Mouse (Mus musculus) thymus, adult 2 months (tissue): ENCODE results near the gene Chrnb1.

Source experiments
- CTCF ChIP-seq: fragments of 200-500 bp; IDR thresholded peaks from 2 replicates; pipeline ENCODE4 v1.5.1; 2012; ENCODE audit warnings: mild to moderate bottlenecking, control low read depth, low read length, moderate library complexity, borderline replicate concordance; ENCODE audit not compliant: control insufficient read depth, poor library complexity, insufficient read depth; ENCODE audit errors: extremely low read depth
- POLR2A ChIP-seq: fragments of 200-500 bp; IDR thresholded peaks from 2 replicates; pipeline ENCODE4 v1.6.1; 2012; ENCODE audit warnings: mild to moderate bottlenecking, low read length, control low read depth, moderate library complexity; ENCODE audit not compliant: control insufficient read depth, poor library complexity, insufficient read depth; ENCODE audit errors: extremely low read depth

DNA sequence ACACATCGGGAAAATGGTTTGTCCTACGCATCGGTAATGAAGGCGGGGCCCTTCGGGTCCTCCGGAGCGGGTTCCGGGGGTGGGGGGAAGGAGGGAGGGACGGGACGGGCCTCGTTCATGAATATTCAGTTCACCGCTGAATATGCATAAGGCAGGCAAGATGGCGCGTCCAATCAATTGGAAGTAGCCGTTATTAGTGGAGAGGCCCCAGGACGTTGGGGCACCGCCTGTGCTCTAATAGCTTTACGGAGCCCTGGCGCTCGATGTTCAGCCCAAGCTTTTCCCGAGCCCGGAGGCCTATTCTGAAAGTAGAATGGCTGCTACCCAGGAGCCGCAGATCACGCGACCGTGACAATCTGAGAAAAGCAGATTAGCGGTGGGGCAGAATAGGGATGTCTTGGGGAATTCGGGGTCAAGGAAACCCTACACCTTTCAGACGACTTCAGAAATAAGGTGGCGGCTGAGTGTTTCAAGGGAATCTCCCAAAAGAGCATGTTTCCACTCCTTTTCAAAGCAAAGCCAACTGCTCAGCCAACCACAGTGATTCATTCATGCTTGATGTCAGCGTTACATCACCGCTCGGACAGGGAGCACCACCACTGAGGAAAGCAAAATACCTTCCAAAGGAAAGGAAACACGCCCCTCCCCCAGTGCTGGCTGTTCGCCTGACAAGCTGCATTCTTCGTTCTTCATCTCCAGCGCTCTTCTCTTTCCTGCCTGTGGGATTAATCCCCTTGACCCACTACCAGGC is 36.6 kb downstream of the Chrnb1 start:
- TF ChIP-seq POLR2A, result no peak; the same call in 1 of the 2 replicates
- no peak for TF ChIP-seq CTCF
